Mouse (Mus musculus): ENCODE measurements around the gene Col15a1. TPM values are rescaled to one million over a fixed set of nuclear protein-coding genes. Genes with fewer than 3 reads are reported as not detected.
A peak's percentile ranks its signal among the peaks of the same experiment; 100 is the strongest.

The Col15a1 gene
- polyA plus RNA-seq, 1 experiment from 2014 or later: 3.4 TPM

GRCm38 (mm10) chr4:47336941-47337600 is 129.1 kb downstream of the Col15a1 start:
- 94% methylated on average over 3 of the region's 3 CpGs for WGBS
- H3K4me1 ChIP-seq: peaks cover 13% of the 10 kb centered on the region; the same call in 1 of the 2 replicates
- H3K9me3 ChIP-seq: no peaks in the 10 kb centered on the region
- H3K27ac ChIP-seq (replicated peaks): no peak overlapping the region
- no peak for ATAC-seq (ENCODE audit: low FRiP score, low read depth)
- no peak overlapping the region for H3K4me3 ChIP-seq
- no peaks in the 10 kb centered on the region for H3K27me3 ChIP-seq
- H3K36me3 ChIP-seq: no peaks in the 10 kb centered on the region
- no peak overlapping the region for H3K9ac ChIP-seq (replicated peaks)
- H3K4me2 ChIP-seq (replicated peaks): no peak overlapping the region

- 32% methylated on average over 8 of the region's 8 CpGs for WGBS
- H3K4me2 ChIP-seq (replicated peaks): no peak overlapping the region
- no peak overlapping the region for H3K4me3 ChIP-seq
- H3K9me3 ChIP-seq: no peaks in the 10 kb centered on the region
- H3K36me3 ChIP-seq: no peaks in the 10 kb centered on the region
- no peak for ATAC-seq (ENCODE audit: low FRiP score, low read depth)
- no peaks in the 10 kb centered on the region for H3K27me3 ChIP-seq
- H3K9ac ChIP-seq (replicated peaks): no peak overlapping the region
- peaks cover 19% of the 10 kb centered on the region for H3K4me1 ChIP-seq
- H3K27ac ChIP-seq (replicated peaks): no peak overlapping the region
These were observed 134.7 kb downstream of the Col15a1 start for GRCm38 (mm10) chr4:47342632-47343031.

- no peak overlapping the region for H3K4me2 ChIP-seq (replicated peaks)
- WGBS: 83% methylated on average over 4 of the region's 4 CpGs
- no peak for ATAC-seq (ENCODE audit: low FRiP score, low read depth)
These were observed 139.1 kb downstream of the Col15a1 start for GRCm38 (mm10) chr4:47347022-47347421.

GRCm38 (mm10) chr4:47349759-47350158 is 141.8 kb downstream of the Col15a1 start:
- no peak for ATAC-seq (ENCODE audit: low FRiP score, low read depth)
- Histone ChIP-seq H3K36me3 (no peaks in the 10 kb centered on the region), H3K9me3 (no peaks in the 10 kb centered on the region), H3K27me3 (peaks cover 10% of the 10 kb centered on the region), H3K27ac (replicated peaks) (no peak overlapping the region), H3K9ac (replicated peaks) (no peak overlapping the region), H3K4me3 (no peak overlapping the region), H3K4me1 (peaks cover 12% of the 10 kb centered on the region), H3K4me2 (replicated peaks) (no peak overlapping the region)
- WGBS: 32% methylated on average over 6 of the region's 6 CpGs

More at GRCm38 (mm10) chr4:47347022-47347421, 139.1 kb downstream of the Col15a1 start:
- H3K4me3 ChIP-seq: no peak overlapping the region
- no peak overlapping the region for H3K27ac ChIP-seq (replicated peaks)
- no peaks in the 10 kb centered on the region for H3K9me3 ChIP-seq
- peaks cover 11% of the 10 kb centered on the region for H3K4me1 ChIP-seq
- H3K9ac ChIP-seq (replicated peaks): no peak overlapping the region
- H3K36me3 ChIP-seq: no peaks in the 10 kb centered on the region
- H3K27me3 ChIP-seq: peaks cover 10% of the 10 kb centered on the region

- ATAC-seq (ENCODE audit: low FRiP score, low read depth): no peak
- peak overlapping the region; percentile 96 for H3K4me3 ChIP-seq
- no peak overlapping the region for H3K9ac ChIP-seq (replicated peaks)
- H3K4me2 ChIP-seq (replicated peaks): peak overlapping the region; percentile 97
- no peaks in the 10 kb centered on the region for H3K9me3 ChIP-seq
- 17% methylated on average over 9 of the region's 9 CpGs for WGBS
- H3K4me1 ChIP-seq: peaks cover 22% of the 10 kb centered on the region
- no peak overlapping the region for H3K27ac ChIP-seq (replicated peaks)
- no peaks in the 10 kb centered on the region for H3K36me3 ChIP-seq
- peaks cover 10% of the 10 kb centered on the region for H3K27me3 ChIP-seq
These were observed 143.6 kb downstream of the Col15a1 start for GRCm38 (mm10) chr4:47351386-47352049.

- Histone ChIP-seq H3K9me3 (no peaks in the 10 kb centered on the region), H3K4me2 (replicated peaks) (peak overlapping the region; percentile 97), H3K4me1 (peaks cover 22% of the 10 kb centered on the region), H3K27me3 (peaks cover 10% of the 10 kb centered on the region), H3K4me3 (peak overlapping the region; percentile 96), H3K9ac (replicated peaks) (peak overlapping the region; percentile 63), H3K36me3 (no peaks in the 10 kb centered on the region), H3K27ac (replicated peaks) (no peak overlapping the region)
- WGBS: 1% methylated on average over 32 of the region's 32 CpGs
- no peak for ATAC-seq (ENCODE audit: low FRiP score, low read depth)
These were observed 144.2 kb downstream of the Col15a1 start for GRCm38 (mm10) chr4:47352061-47352661.

GRCm38 (mm10) chr4:47352803-47353388 is 144.9 kb downstream of the Col15a1 start, which contains the start of gene Tgfbr1:
Gene Tgfbr1, plus strand, starts transcription at chr4:47353222.
- WGBS: under 1% methylated on average over 45 of the region's 65 CpGs
- no peaks in the 10 kb centered on the region for H3K9me3 ChIP-seq
- ATAC-seq (ENCODE audit: low FRiP score, low read depth): peak; percentile 99

GRCm38 (mm10) chr4:47353416-47354111 is 145.6 kb downstream of the Col15a1 start:
- H3K9ac ChIP-seq (replicated peaks): peak overlapping the region; percentile 99
- WGBS: under 1% methylated on average over 56 of the region's 73 CpGs
- peak; percentile 77 for ATAC-seq (ENCODE audit: low FRiP score, low read depth)
- peaks cover 10% of the 10 kb centered on the region for H3K27me3 ChIP-seq
- peak overlapping the region; percentile 97 for H3K27ac ChIP-seq (replicated peaks)
- H3K4me1 ChIP-seq: peaks cover 22% of the 10 kb centered on the region
- H3K9me3 ChIP-seq: no peaks in the 10 kb centered on the region
- H3K4me3 ChIP-seq: peak overlapping the region; percentile 96
- H3K4me2 ChIP-seq (replicated peaks): peak overlapping the region; percentile 97
- no peaks in the 10 kb centered on the region for H3K36me3 ChIP-seq

More at GRCm38 (mm10) chr4:47352803-47353388, 144.9 kb downstream of the Col15a1 start, which contains the start of gene Tgfbr1:
- Histone ChIP-seq H3K9ac (replicated peaks) (peak within 1 kb of the TSS; percentile 99), H3K27ac (replicated peaks) (peak within 1 kb of the TSS; percentile 97), H3K36me3 (no peaks in the 10 kb centered on the region), H3K4me1 (peaks cover 22% of the 10 kb centered on the region), H3K4me2 (replicated peaks) (peak within 1 kb of the TSS; percentile 97), H3K4me3 (peak within 1 kb of the TSS; percentile 96), H3K27me3 (peaks cover 10% of the 10 kb centered on the region)

- H3K27me3 ChIP-seq: peaks cover 10% of the 10 kb centered on the region
- ATAC-seq (ENCODE audit: low FRiP score, low read depth): no peak
- H3K27ac ChIP-seq (replicated peaks): no peak overlapping the region
- WGBS: 34% methylated on average over 3 of the region's 3 CpGs
- H3K9ac ChIP-seq (replicated peaks): peak overlapping the region; percentile 99
- peak overlapping the region; percentile 97 for H3K4me2 ChIP-seq (replicated peaks)
- no peaks in the 10 kb centered on the region for H3K36me3 ChIP-seq
- H3K4me1 ChIP-seq: peaks cover 22% of the 10 kb centered on the region
- H3K9me3 ChIP-seq: no peaks in the 10 kb centered on the region
- H3K4me3 ChIP-seq: peak overlapping the region; percentile 96
These were observed 146.3 kb downstream of the Col15a1 start for GRCm38 (mm10) chr4:47354304-47354703.

- Histone ChIP-seq H3K27ac (replicated peaks) (no peak overlapping the region), H3K27me3 (no peaks in the 10 kb centered on the region), H3K4me2 (replicated peaks) (no peak overlapping the region), H3K9ac (replicated peaks) (no peak overlapping the region), H3K4me3 (no peak overlapping the region), H3K9me3 (no peaks in the 10 kb centered on the region), H3K4me1 (peaks cover 3% of the 10 kb centered on the region; the same call in 1 of the 2 replicates), H3K36me3 (no peaks in the 10 kb centered on the region)
- 87% methylated on average over 2 of the region's 2 CpGs for WGBS
- no peak for ATAC-seq (ENCODE audit: low FRiP score, low read depth)
These were observed 154.7 kb downstream of the Col15a1 start for GRCm38 (mm10) chr4:47362662-47363061.

Data from midbrain, embryonic 12.5 days (tissue).